Mouse (Mus musculus): ENCODE results near the gene Rccd1. TPM values are rescaled to one million over a fixed set of nuclear protein-coding genes. Genes with fewer than 3 reads are reported as not detected.
A peak's percentile ranks its signal among the peaks of the same experiment; 100 is the strongest.
"Not testable (repeated sequence)": the region's sequence is repeated elsewhere in the genome, so short reads cannot be mapped to it uniquely, and the experiment has no call there.

Rccd1 gene
- polyA plus RNA-seq, 1 experiment from 2014 or later = 3.7 TPM

DNA sequence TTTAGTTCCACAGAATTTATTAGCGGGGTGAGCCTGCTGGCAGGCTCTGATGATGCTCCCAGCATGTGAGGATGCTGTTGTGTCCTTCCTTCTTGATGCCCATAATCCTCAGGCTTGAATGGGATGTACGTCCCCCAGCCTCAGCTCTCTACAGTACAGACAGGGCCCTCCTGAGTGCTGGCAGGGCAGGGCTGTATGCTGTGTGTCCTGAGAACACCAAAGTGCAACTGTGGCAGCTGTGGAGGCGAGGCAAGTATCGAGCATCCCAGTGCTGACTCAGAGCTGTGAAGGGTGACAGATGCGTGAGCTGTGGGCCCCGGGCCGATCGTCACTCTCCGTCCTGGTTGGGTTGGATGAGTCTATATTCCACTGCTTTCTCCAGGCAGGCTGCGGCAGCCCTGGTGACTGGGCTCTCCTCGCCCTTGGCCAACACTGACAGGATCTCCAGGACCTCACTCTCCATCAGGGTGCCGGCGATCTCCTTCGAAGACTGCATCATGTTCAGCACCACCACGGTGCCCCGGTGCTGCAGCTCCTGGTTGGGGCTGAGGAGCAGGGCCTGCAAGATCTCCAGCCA, 1.1 kb upstream of the Rccd1 start:
- ATAC-seq (ENCODE audit: low FRiP score, low TSS enrichment) (no peak), DNase-seq (ENCODE audit: low spot score) (peak; percentile 14)
- H3K4me3 ChIP-seq (ENCODE audit: low read depth, low read length) = no peak overlapping the region
- H3K4me1 ChIP-seq (replicated peaks; ENCODE audit: control insufficient read depth, insufficient read depth) = no peaks in the 10 kb centered on the region
- peaks cover 22% of the 10 kb centered on the region; the same call in 1 of the 2 replicates for H3K36me3 ChIP-seq (ENCODE audit: control insufficient read depth, insufficient read depth, low read length)
- no peak for TF ChIP-seq CTCF (IDR thresholded peaks at IDR 0.05; ENCODE audit: low read depth)
- TF ChIP-seq EP300 (optimal IDR thresholded peaks at IDR 0.05) = no peak
- H3K9ac ChIP-seq (ENCODE audit: low read length) = no peak overlapping the region
- no peaks in the 10 kb centered on the region for H3K9me3 ChIP-seq (ENCODE audit: control insufficient read depth, low read length)
- H3K27me3 ChIP-seq (ENCODE audit: control insufficient read depth, insufficient read depth, low read length) = no peaks in the 10 kb centered on the region
- H3K4me2 ChIP-seq (replicated peaks; ENCODE audit: low read depth) = no peak overlapping the region
- WGBS = 84% methylated on average over 16 of the region's 16 CpGs
- peak overlapping the region; percentile 84 for H3K27ac ChIP-seq (replicated peaks)

DNA sequence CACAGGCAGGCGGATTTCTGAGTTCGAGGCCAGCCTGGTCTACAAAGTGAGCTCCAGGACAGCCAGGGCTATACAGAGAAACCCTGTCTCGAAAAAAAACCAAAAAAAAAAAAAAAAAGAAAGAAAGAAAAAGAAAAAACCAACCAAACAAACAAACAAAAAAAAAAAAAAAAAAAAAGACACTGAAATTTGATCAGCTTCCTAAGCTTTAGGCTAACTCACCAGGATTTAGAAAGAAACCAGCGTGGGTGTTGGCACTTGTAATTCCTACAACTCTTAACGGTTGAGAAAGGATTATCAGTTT, 514 bp upstream of the Rccd1 start:
- 30% methylated on average over 5 of the region's 5 CpGs for WGBS

DNA sequence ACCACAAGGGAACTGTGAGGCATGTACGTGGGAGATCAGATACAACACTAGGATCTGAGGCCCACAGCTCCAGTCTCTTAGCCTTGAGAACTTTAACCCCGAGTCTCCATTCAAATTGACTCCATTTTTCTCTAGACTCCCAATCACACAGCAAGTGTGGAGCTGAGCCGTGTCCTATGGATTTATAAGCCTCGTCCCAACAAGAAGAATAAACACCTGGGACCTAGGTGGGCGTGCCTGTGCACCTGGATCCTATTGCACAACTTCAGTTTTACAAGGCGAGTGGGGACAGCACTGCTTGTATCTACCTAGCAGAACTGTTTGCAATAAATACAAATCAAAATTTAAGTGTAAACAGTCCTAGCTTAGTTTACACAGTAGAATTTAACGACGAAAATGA, 918 bp downstream of the Rccd1 start:
- 10% methylated on average over 8 of the region's 8 CpGs for WGBS
- Histone ChIP-seq H3K9me3 (ENCODE audit: control insufficient read depth, low read length) (no peaks in the 10 kb centered on the region), H3K27ac (replicated peaks) (peak overlapping the region; percentile 84), H3K4me1 (replicated peaks; ENCODE audit: control insufficient read depth, insufficient read depth) (no peaks in the 10 kb centered on the region), H3K9ac (ENCODE audit: low read length) (peak overlapping the region; percentile 56), H3K27me3 (ENCODE audit: control insufficient read depth, insufficient read depth, low read length) (no peaks in the 10 kb centered on the region), H3K4me2 (replicated peaks; ENCODE audit: low read depth) (peak overlapping the region; percentile 69), H3K36me3 (ENCODE audit: control insufficient read depth, insufficient read depth, low read length) (peaks cover 13% of the 10 kb centered on the region; the same call in 1 of the 2 replicates), H3K4me3 (ENCODE audit: low read depth, low read length) (peak overlapping the region; percentile 51)
- no peak for ATAC-seq (ENCODE audit: low FRiP score, low TSS enrichment)
- DNase-seq (ENCODE audit: low spot score) = peak; percentile 50
- no peak for TF ChIP-seq CTCF (IDR thresholded peaks at IDR 0.05; ENCODE audit: low read depth)
- no peak for TF ChIP-seq EP300 (optimal IDR thresholded peaks at IDR 0.05)

More for the DNA sequence above, 514 bp upstream of the Rccd1 start:
- DNase-seq (ENCODE audit: low spot score); H3K27me3 ChIP-seq (ENCODE audit: control insufficient read depth, insufficient read depth, low read length); H3K9me3 ChIP-seq (ENCODE audit: control insufficient read depth, low read length); H3K4me1 ChIP-seq (replicated peaks; ENCODE audit: control insufficient read depth, insufficient read depth); H3K4me3 ChIP-seq (ENCODE audit: low read depth, low read length); H3K9ac ChIP-seq (ENCODE audit: low read length); ATAC-seq (ENCODE audit: low FRiP score, low TSS enrichment): not testable (repeated sequence)
- Histone ChIP-seq H3K27ac (replicated peaks) (peak overlapping the region; percentile 84), H3K36me3 (ENCODE audit: control insufficient read depth, insufficient read depth, low read length) (peaks cover 18% of the 10 kb centered on the region; the same call in 1 of the 2 replicates), H3K4me2 (replicated peaks; ENCODE audit: low read depth) (peak overlapping the region; percentile 69; the same call in 1 of the 2 replicates)

- no peaks in the 10 kb centered on the region for H3K9me3 ChIP-seq (ENCODE audit: control insufficient read depth, low read length)
- no peak overlapping the region for H3K27ac ChIP-seq (replicated peaks)
- no peak overlapping the region for H3K4me3 ChIP-seq (ENCODE audit: low read depth, low read length)
- 81% methylated on average over 19 of the region's 19 CpGs for WGBS
- no peak overlapping the region for H3K9ac ChIP-seq (ENCODE audit: low read length)
- TF ChIP-seq EP300 (optimal IDR thresholded peaks at IDR 0.05) = no peak
- TF ChIP-seq CTCF (IDR thresholded peaks at IDR 0.05; ENCODE audit: low read depth) = no peak
- no peak for ATAC-seq (ENCODE audit: low FRiP score, low TSS enrichment)
- no peaks in the 10 kb centered on the region for H3K27me3 ChIP-seq (ENCODE audit: control insufficient read depth, insufficient read depth, low read length)
- H3K36me3 ChIP-seq (ENCODE audit: control insufficient read depth, insufficient read depth, low read length) = 0 out of 2 replicates have a peak, but pooled peaks cover 5% of the 10 kb centered on the region
- no peak overlapping the region for H3K4me2 ChIP-seq (replicated peaks; ENCODE audit: low read depth)
- no peaks in the 10 kb centered on the region for H3K4me1 ChIP-seq (replicated peaks; ENCODE audit: control insufficient read depth, insufficient read depth)
- no peak for DNase-seq (ENCODE audit: low spot score)
Observed at GRCm38 (mm10) chr7:80319846-80320496, 4.3 kb downstream of the Rccd1 start.

- Histone ChIP-seq H3K4me2 (replicated peaks; ENCODE audit: low read depth) (no peak overlapping the region), H3K9ac (ENCODE audit: low read length) (0 out of 2 replicates have a peak overlapping the region, but pooled peaks have one; percentile 18), H3K4me3 (ENCODE audit: low read depth, low read length) (no peak overlapping the region), H3K27me3 (ENCODE audit: control insufficient read depth, insufficient read depth, low read length) (no peaks in the 10 kb centered on the region), H3K36me3 (ENCODE audit: control insufficient read depth, insufficient read depth, low read length) (peaks cover 11% of the 10 kb centered on the region; the same call in 1 of the 2 replicates), H3K4me1 (replicated peaks; ENCODE audit: control insufficient read depth, insufficient read depth) (no peaks in the 10 kb centered on the region), H3K9me3 (ENCODE audit: control insufficient read depth, low read length) (no peaks in the 10 kb centered on the region), H3K27ac (replicated peaks) (no peak overlapping the region)
- no peak for ATAC-seq (ENCODE audit: low FRiP score, low TSS enrichment)
- TF ChIP-seq CTCF (IDR thresholded peaks at IDR 0.05; ENCODE audit: low read depth) (no peak), EP300 (optimal IDR thresholded peaks at IDR 0.05) (no peak)
- 92% methylated on average over 4 of the region's 4 CpGs for WGBS
- no peak for DNase-seq (ENCODE audit: low spot score)
Observed at GRCm38 (mm10) chr7:80318670-80319069, 5.6 kb downstream of the Rccd1 start.

DNA sequence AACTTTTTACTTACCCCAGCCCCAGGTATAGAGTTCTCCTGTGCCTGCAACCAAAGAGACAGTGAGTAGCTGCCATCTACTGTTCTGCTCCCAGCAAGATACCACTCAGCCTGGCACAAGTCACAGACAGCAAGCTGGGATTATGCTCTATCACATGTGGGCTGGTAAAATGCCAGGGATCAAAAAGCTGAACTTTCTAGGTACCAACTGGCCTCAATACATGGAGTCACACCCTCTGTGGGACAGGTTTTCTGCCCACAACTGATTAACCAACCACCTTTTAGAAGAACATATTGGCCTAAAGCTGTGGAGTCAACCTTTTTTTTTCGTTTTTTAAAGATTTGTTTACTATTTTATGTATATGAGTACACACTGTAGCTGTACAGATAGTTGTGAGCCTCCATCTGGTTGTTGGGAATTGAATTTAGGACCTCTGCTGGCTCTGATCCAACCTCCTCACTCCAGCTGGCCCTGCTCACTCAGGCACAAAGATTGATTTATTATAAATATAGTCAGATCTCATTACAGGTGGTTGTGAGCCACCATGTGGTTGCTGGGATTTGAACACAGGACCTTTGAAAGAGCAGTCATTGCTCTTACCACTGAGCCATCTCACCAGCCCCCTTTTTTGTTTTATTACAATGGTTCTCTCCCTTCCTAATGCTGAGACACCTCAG, 6.7 kb downstream of the Rccd1 start:
- DNase-seq (ENCODE audit: low spot score) = no peak
- H3K4me2 ChIP-seq (replicated peaks; ENCODE audit: low read depth) = no peak overlapping the region
- no peak overlapping the region for H3K27ac ChIP-seq (replicated peaks)
- no peak overlapping the region for H3K9ac ChIP-seq (ENCODE audit: low read length)
- H3K9me3 ChIP-seq (ENCODE audit: control insufficient read depth, low read length) = no peaks in the 10 kb centered on the region
- no peak for ATAC-seq (ENCODE audit: low FRiP score, low TSS enrichment)
- H3K4me1 ChIP-seq (replicated peaks; ENCODE audit: control insufficient read depth, insufficient read depth) = no peaks in the 10 kb centered on the region
- TF ChIP-seq EP300 (optimal IDR thresholded peaks at IDR 0.05) = no peak
- no peak for TF ChIP-seq CTCF (IDR thresholded peaks at IDR 0.05; ENCODE audit: low read depth)
- 43% methylated on average over 1 of the region's 1 CpGs for WGBS
- H3K4me3 ChIP-seq (ENCODE audit: low read depth, low read length) = no peak overlapping the region
- H3K36me3 ChIP-seq (ENCODE audit: control insufficient read depth, insufficient read depth, low read length) = peaks cover 13% of the 10 kb centered on the region
- no peaks in the 10 kb centered on the region for H3K27me3 ChIP-seq (ENCODE audit: control insufficient read depth, insufficient read depth, low read length)
